Mouse (Mus musculus): ENCODE measurements around the gene Cdh1. TPM values are rescaled to one million over a fixed set of nuclear protein-coding genes. Genes with fewer than 3 reads are reported as not detected.

Gene Cdh1
- polyA plus RNA-seq, 1 experiment, result 0.12 TPM

DNA sequence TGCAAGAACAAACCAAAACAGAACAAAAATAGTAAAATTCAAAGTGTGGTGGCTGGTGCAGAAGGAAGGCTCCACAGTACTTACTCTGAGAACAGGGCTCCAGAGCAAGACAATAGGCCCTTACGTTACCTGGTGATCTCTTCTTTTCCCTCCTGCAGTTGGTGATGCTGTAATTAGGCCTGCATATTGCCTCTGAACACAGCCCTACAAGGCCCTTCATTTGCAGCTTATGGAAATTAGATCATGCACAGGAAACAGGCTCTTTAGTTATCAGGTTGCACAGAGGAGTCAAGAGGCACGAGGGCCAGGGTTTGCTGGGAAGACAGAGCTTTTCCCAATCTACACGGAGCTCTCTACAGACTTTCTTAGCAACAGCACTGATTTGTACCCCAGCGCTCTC lies 111.1 kb downstream of the Cdh1 start:
- TF ChIP-seq CTCF (IDR thresholded peaks at IDR 0.05; ENCODE audit: low read depth, low read length) (no peak), POLR2A (IDR thresholded peaks at IDR 0.05; ENCODE audit: borderline replicate concordance, low read depth, low read length) (no peak)
- Histone ChIP-seq H3K27ac (ENCODE audit: insufficient read depth, low read depth, low read length) (no peak overlapping the region), H3K4me1 (ENCODE audit: control insufficient read depth, insufficient read depth, low read length) (no peaks in the 10 kb centered on the region), H3K4me3 (ENCODE audit: insufficient read depth, low read length) (no peak overlapping the region)

DNA sequence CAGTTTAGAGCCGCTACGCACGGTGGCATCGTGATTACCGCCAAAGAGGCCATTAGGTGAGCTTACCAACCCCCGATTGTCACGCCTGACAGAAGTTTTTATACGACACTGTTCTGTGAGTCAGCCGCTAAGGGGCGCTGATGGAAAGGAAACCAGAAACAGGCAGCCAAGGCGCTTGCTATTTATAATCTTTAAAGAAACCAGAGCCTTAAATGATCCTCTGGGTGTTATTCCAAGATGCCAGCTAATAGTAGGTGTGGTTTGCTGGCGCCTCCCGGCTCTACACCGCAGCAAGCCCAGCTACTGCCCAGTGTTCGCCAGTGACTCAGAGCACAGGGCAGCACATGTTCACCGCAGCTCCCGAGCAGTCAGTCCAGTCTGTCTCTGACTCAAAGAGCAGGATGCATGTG lies 114.9 kb downstream of the Cdh1 start:
- H3K27ac ChIP-seq (ENCODE audit: insufficient read depth, low read depth, low read length), result no peak overlapping the region
- TF ChIP-seq CTCF (IDR thresholded peaks at IDR 0.05; ENCODE audit: low read depth, low read length), result peak; percentile 44; the same call in 1 of the 2 replicates
- TF ChIP-seq POLR2A (IDR thresholded peaks at IDR 0.05; ENCODE audit: borderline replicate concordance, low read depth, low read length), result no peak
- H3K4me1 ChIP-seq (ENCODE audit: control insufficient read depth, insufficient read depth, low read length), result no peaks in the 10 kb centered on the region
- H3K4me3 ChIP-seq (ENCODE audit: insufficient read depth, low read length), result no peak overlapping the region

Other genes starting within 250 kb of the Cdh1 start
- 27.0 and 28.9 TPM in 2 replicates for gene Zfp90, start 188.0 kb upstream of the Cdh1 start, polyA plus RNA-seq (2012; ENCODE audit: insufficient read depth, insufficient read length, missing spikeins)
- gene 6030452D12Rik, start 102.8 kb upstream of the Cdh1 start, polyA plus RNA-seq (2012; ENCODE audit: insufficient read depth, insufficient read length, missing spikeins), result not detected in 2 replicates
- not detected in 2 replicates for gene Cdh3, start 92.5 kb upstream of the Cdh1 start, polyA plus RNA-seq (2012; ENCODE audit: insufficient read depth, insufficient read length, missing spikeins)
- 54.5 and 99.5 TPM in 2 replicates for gene Gm10073, start 29.9 kb upstream of the Cdh1 start, polyA plus RNA-seq (2012; ENCODE audit: insufficient read depth, insufficient read length, missing spikeins)
- 0.75 and 1.1 TPM in 2 replicates for gene Tango6, start 79.7 kb downstream of the Cdh1 start, polyA plus RNA-seq (2012; ENCODE audit: insufficient read depth, insufficient read length, missing spikeins)

Measured in bone marrow macrophage, adult 2 months (primary cell).